Mouse (Mus musculus): ENCODE results near the gene Phf2.

DNA sequence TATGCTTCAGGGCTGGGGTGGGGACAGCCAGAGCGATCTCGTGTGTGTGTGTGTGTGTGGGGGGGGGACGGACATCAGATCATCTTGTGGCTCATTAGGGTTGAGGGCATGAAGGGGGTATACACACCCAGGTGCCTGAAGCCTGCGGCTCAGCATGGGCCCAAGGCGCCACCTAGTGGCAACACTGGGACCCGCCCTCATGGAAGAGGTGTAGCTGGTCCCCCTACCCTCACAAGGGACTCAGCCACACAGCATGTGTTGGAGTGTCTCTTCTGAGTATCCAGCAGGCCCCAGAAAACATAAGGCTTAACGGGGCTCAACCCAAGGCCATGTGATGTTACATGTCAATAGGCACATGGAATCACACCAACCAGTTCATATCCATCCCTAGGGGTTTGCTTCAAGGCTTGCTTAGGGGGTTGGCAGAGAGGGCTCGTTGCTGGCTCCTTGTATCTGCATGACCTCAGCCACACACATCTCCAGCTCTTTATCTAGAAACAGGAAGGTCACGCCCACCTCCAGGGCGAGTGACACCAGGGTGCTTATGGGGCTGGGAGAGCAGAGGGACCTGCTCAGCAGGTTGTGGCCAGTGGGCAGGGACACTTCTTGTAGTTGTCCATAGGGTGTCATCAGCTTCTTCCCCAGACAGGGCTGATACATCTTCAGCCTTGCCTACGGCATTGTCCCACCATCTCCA lies 69.9 kb downstream of the Phf2 start:
- no peak for TF ChIP-seq FLI1 (IDR thresholded peaks at IDR 0.05; ENCODE audit: low read length)
- TF ChIP-seq GATA1 (IDR thresholded peaks at IDR 0.05; ENCODE audit: borderline replicate concordance, low read length): no peak

Data from megakaryocyte, embryonic 14.5 days (primary cell).